Mouse (Mus musculus) ES-Bruce4 (cell line): ENCODE data around the gene Slc6a9.

ENCODE experiments used
- CTCF ChIP-seq: IDR thresholded peaks from one replicate; pipeline ENCODE4 v1.8.1; 2011; ENCODE audit warnings: low read depth, low read length
- POLR2A ChIP-seq: IDR thresholded peaks from one replicate; pipeline ENCODE4 v1.8.1; 2011; ENCODE audit warnings: low read length; ENCODE audit not compliant: insufficient read depth

DNA sequence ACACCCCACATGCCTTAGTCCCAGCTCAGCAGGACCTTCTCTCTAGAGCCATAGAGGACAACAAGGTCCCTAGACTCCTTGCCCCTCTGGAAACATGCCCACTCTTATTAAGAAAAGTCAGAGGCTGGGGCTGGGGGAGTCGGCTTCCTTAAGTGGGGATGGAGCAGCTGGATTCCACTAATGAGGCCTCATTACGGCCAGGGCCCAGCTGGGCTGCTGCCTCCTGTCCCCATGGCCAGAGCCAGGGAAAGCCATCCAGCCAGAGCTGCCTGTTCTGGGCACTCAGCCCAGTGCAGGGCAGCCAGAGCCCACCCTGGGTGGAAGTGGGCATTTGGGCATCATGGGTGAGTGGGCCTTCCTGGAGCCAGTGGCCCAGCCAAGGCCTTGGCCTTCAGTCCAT is 12.7 kb downstream of the Slc6a9 start:
- TF ChIP-seq CTCF, result no peak
- TF ChIP-seq POLR2A, result no peak
